Mouse (Mus musculus) embryonic facial prominence, embryonic 14.5 days (tissue): Measurements from ENCODE around the gene Usp3. TPM values are rescaled to one million over a fixed set of nuclear protein-coding genes. Genes with fewer than 3 reads are reported as not detected.

Experiments
- ATAC-seq: fragments of 200-750 bp; cut with Nextera tagmentation; 2 replicates; pipeline ENCODE4 v1.8.0; 2017; ENCODE audit warnings: low read depth, moderate number of reproducible peaks, moderate TSS enrichment
- DNase-seq: peaks from one replicate; pipeline ENCODE4 v3.0.0-alpha.2; 2015; ENCODE audit warnings: low spot score
- H3K27ac ChIP-seq: fragments of 300-500 bp; sonication (generic); replicated peaks from 2 replicates; pipeline ENCODE4 v1.5.1; 2014; ENCODE audit warnings: low read depth, mild to moderate bottlenecking, low read length, moderate library complexity
- H3K27me3 ChIP-seq: fragments of 300-500 bp; sonication (generic); replicated peaks from 2 replicates; pipeline ENCODE4 v1.6.1; 2014; ENCODE audit warnings: low read length; ENCODE audit not compliant: control insufficient read depth, insufficient read depth
- H3K36me3 ChIP-seq: fragments of 300-500 bp; sonication (generic); 2 replicates; pipeline ENCODE4 v1.6.1; 2014; ENCODE audit warnings: low read length, mixed read lengths; ENCODE audit not compliant: control insufficient read depth, insufficient read depth
- H3K4me1 ChIP-seq: fragments of 300-500 bp; sonication (generic); 2 replicates; pipeline ENCODE4 v1.6.1; 2014; ENCODE audit warnings: antibody characterized with exemption, low read length; ENCODE audit not compliant: control insufficient read depth, insufficient read depth
- H3K4me2 ChIP-seq: fragments of 300-500 bp; sonication (generic); 2 replicates; pipeline ENCODE4 v1.6.1; 2014; ENCODE audit warnings: low read depth, mild to moderate bottlenecking, low read length, moderate library complexity, mixed read lengths
- H3K4me3 ChIP-seq: fragments of 300-500 bp; sonication (generic); 2 replicates; pipeline ENCODE4 v1.5.1; 2014; ENCODE audit warnings: low read depth, mild to moderate bottlenecking, low read length
- H3K9ac ChIP-seq: fragments of 300-500 bp; sonication (generic); 2 replicates; pipeline ENCODE4 v1.6.1; 2014; ENCODE audit warnings: low read depth, mild to moderate bottlenecking, low read length, moderate library complexity, mixed read lengths
- H3K9me3 ChIP-seq: fragments of 300-500 bp; sonication (generic); 2 replicates; pipeline ENCODE4 v1.6.1; 2016; ENCODE audit warnings: low read length; ENCODE audit not compliant: control insufficient read depth
- WGBS: fragments of 180-500 bp; shearing (Covaris S2); extraction: QIAGEN DNeasy Blood & Tissue Kit; methylation state at CpG from one replicate; pipeline ENCODE4 v1.1.7; 2014; 5-methylcytosine and 5-hydroxymethylcytosine counted together
- polyA plus RNA-seq: library from polyadenylated mRNA; unstranded; fragments of >200 nt; fragmentation: Nextera tagmentation; extraction: Ambion mirVana; gene quantifications from 2 replicates; pipeline ENCODE4 v1.2.1, GENCODE M21; 2014

Gene Usp3
- polyA plus RNA-seq, 1 experiment from 2014 or later, result 49.6 TPM

- H3K9me3 ChIP-seq, result no peaks in the 10 kb centered on the region
- no peak overlapping the region for H3K4me3 ChIP-seq
- no peak overlapping the region for H3K4me2 ChIP-seq
- 58% methylated on average over 4 of the region's 4 CpGs for WGBS
- no peaks in the 10 kb centered on the region for H3K4me1 ChIP-seq
- peak; percentile 35 for DNase-seq
- ATAC-seq, result no peak
- peaks cover 63% of the 10 kb centered on the region for H3K36me3 ChIP-seq
- H3K9ac ChIP-seq, result no peak overlapping the region
- H3K27ac ChIP-seq, result no peak overlapping the region
- no peaks in the 10 kb centered on the region for H3K27me3 ChIP-seq
Measured at GRCm38 (mm10) chr9:66465087-66465486, 127.9 kb downstream of the Usp3 start.

Other genes with a start within 250 kb of the Usp3 start
- 20.0 and 22.6 TPM in 2 replicates for gene Herc1, start 242.7 kb downstream of the Usp3 start, polyA plus RNA-seq
- gene Fbxl22, start 78.5 kb downstream of the Usp3 start, polyA plus RNA-seq, result 11.6 and 14.7 TPM in 2 replicates
- 7.7 and 10.3 TPM in 2 replicates for gene Car12, start 120.5 kb upstream of the Usp3 start, polyA plus RNA-seq
- 11.0 and 11.7 TPM in 2 replicates for gene Aph1b, start 202.3 kb upstream of the Usp3 start, polyA plus RNA-seq
- 0.25 and 0.58 TPM in 2 replicates for gene Gm10647, start 203.9 kb upstream of the Usp3 start, polyA plus RNA-seq
- 3.8 and 4.4 TPM in 2 replicates for gene Aph1c, start 241.6 kb upstream of the Usp3 start, polyA plus RNA-seq